Mouse (Mus musculus): ENCODE measurements around the gene Acot7. TPM values are rescaled to one million over a fixed set of nuclear protein-coding genes. Genes with fewer than 3 reads are reported as not detected.

The Acot7 gene
- polyA plus RNA-seq, 1 experiment from 2014 or later = 11.9 TPM

- H3K9me3 ChIP-seq (replicated peaks; ENCODE audit: control insufficient read depth, low read length) = no peaks in the 10 kb centered on the region
- H3K4me3 ChIP-seq (ENCODE audit: low read depth, low read length) = peak within 1 kb of the TSS; percentile 48
- peaks cover 37% of the 10 kb centered on the region for H3K27me3 ChIP-seq (ENCODE audit: control insufficient read depth, insufficient read depth, low read depth, low read length)
- peak within 1 kb of the TSS; percentile 64 for H3K4me2 ChIP-seq (ENCODE audit: low read depth, low read length)
- peak within 1 kb of the TSS; percentile 34; the same call in 1 of the 2 replicates for H3K9ac ChIP-seq (ENCODE audit: low read depth, low read length)
- H3K27ac ChIP-seq (ENCODE audit: low read length) = no peak within 1 kb of the TSS
- WGBS (ENCODE audit: insufficient replicate concordance) = 2% methylated on average over 41 of the region's 48 CpGs
- H3K4me1 ChIP-seq (ENCODE audit: control insufficient read depth, low read depth, low read length) = no peaks in the 10 kb centered on the region; the same call in 1 of the 2 replicates
- ATAC-seq (ENCODE audit: low read depth) = peak; percentile 50
- H3K36me3 ChIP-seq (ENCODE audit: control insufficient read depth, insufficient read depth) = no peaks in the 10 kb centered on the region
These were observed 95.8 kb downstream of the Acot7 start, which contains the start of gene Gpr153 for GRCm38 (mm10) chr4:152273621-152274236. TSS of gene Gpr153 (plus strand) at chr4:152274232.

DNA sequence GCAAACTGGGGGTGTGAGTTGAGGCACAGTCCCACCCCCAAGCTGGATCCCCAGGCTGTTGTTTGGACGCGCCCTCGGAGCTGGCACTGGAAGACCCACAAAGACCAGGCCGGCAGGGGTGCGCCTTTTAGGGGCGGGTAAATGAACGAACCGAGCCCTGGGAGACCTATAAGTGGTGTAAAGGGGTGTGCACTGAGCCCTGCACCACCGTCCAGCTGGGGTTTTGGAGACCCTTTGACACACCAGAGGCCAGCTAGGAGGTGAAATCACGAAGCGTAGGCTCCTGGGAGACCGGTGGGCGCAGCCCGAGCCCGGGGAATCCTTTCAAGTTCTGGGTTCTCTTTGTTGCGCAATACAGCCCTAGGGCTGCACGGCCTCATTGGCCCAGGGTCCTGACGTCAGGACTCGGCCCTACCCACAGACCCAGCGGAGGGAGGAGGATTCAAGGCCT lies 96.8 kb downstream of the Acot7 start:
- no peak for ATAC-seq (ENCODE audit: low read depth)
- no peak overlapping the region for H3K9ac ChIP-seq (ENCODE audit: low read depth, low read length)

GRCm38 (mm10) chr4:152276389-152277347 lies 98.7 kb downstream of the Acot7 start:
- H3K9ac ChIP-seq (ENCODE audit: low read depth, low read length) = no peak overlapping the region
- H3K27ac ChIP-seq (ENCODE audit: low read length) = no peak overlapping the region
- H3K4me2 ChIP-seq (ENCODE audit: low read depth, low read length) = no peak overlapping the region
- no peak for ATAC-seq (ENCODE audit: low read depth)
- no peaks in the 10 kb centered on the region; the same call in 1 of the 2 replicates for H3K4me1 ChIP-seq (ENCODE audit: control insufficient read depth, low read depth, low read length)
- no peaks in the 10 kb centered on the region for H3K9me3 ChIP-seq (replicated peaks; ENCODE audit: control insufficient read depth, low read length)
- no peaks in the 10 kb centered on the region for H3K36me3 ChIP-seq (ENCODE audit: control insufficient read depth, insufficient read depth)
- 49% methylated on average over 10 of the region's 10 CpGs for WGBS (ENCODE audit: insufficient replicate concordance)
- H3K27me3 ChIP-seq (ENCODE audit: control insufficient read depth, insufficient read depth, low read depth, low read length) = peaks cover 48% of the 10 kb centered on the region
- no peak overlapping the region for H3K4me3 ChIP-seq (ENCODE audit: low read depth, low read length)

More for the DNA sequence above, 96.8 kb downstream of the Acot7 start:
- no peaks in the 10 kb centered on the region for H3K9me3 ChIP-seq (replicated peaks; ENCODE audit: control insufficient read depth, low read length)
- H3K36me3 ChIP-seq (ENCODE audit: control insufficient read depth, insufficient read depth) = no peaks in the 10 kb centered on the region
- no peaks in the 10 kb centered on the region; the same call in 1 of the 2 replicates for H3K4me1 ChIP-seq (ENCODE audit: control insufficient read depth, low read depth, low read length)
- peaks cover 37% of the 10 kb centered on the region for H3K27me3 ChIP-seq (ENCODE audit: control insufficient read depth, insufficient read depth, low read depth, low read length)
- no peak overlapping the region for H3K27ac ChIP-seq (ENCODE audit: low read length)
- peak overlapping the region; percentile 64 for H3K4me2 ChIP-seq (ENCODE audit: low read depth, low read length)
- WGBS (ENCODE audit: insufficient replicate concordance) = 3% methylated on average over 20 of the region's 20 CpGs
- peak overlapping the region; percentile 48 for H3K4me3 ChIP-seq (ENCODE audit: low read depth, low read length)

DNA sequence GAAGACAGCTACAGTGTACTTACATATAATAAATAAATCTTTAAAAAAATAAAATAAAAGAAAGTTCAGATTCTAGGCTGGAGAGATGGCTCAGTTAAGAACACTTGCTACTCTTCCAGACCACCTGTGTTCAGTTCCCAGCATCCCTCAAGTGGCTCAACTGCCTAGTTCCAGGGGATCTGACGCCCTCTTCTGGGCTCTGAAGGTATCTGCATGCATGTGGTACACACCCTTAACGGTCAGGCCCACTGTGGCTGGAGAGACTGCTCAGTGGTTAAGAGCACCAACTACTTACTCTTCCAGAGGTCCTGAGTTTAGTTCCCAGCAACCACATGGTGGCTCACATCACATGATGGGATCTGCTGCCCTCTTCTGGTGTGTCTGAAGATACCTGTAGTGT lies 100.0 kb downstream of the Acot7 start:
- Histone ChIP-seq H3K4me2 (ENCODE audit: low read depth, low read length) (no peak overlapping the region), H3K4me1 (ENCODE audit: control insufficient read depth, low read depth, low read length) (peaks cover 3% of the 10 kb centered on the region), H3K27ac (ENCODE audit: low read length) (no peak overlapping the region), H3K9ac (ENCODE audit: low read depth, low read length) (no peak overlapping the region), H3K4me3 (ENCODE audit: low read depth, low read length) (no peak overlapping the region), H3K27me3 (ENCODE audit: control insufficient read depth, insufficient read depth, low read depth, low read length) (peaks cover 58% of the 10 kb centered on the region), H3K9me3 (replicated peaks; ENCODE audit: control insufficient read depth, low read length) (no peaks in the 10 kb centered on the region), H3K36me3 (ENCODE audit: control insufficient read depth, insufficient read depth) (no peaks in the 10 kb centered on the region)
- no peak for ATAC-seq (ENCODE audit: low read depth)
- WGBS (ENCODE audit: insufficient replicate concordance) = 52% methylated on average over 2 of the region's 2 CpGs

DNA sequence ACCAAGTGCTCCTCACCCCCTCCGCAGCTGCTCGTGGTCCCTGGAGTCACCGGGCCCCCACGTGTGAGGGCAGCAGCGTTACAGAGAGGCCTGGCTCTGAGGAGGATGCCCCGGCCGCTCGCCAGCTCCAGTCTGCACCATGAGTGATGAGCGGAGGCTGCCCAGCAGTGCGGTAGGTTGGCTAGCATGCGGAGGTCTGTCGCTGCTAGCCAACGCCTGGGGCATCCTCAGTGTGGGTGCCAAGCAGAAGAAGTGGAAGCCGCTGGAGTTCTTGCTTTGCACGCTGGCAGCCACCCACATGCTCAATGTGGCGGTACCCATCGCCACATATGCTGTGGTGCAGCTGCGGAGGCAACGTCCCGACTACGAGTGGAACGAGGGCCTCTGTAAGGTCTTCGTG lies 101.1 kb downstream of the Acot7 start:
- Histone ChIP-seq H3K36me3 (ENCODE audit: control insufficient read depth, insufficient read depth) (no peaks in the 10 kb centered on the region), H3K4me1 (ENCODE audit: control insufficient read depth, low read depth, low read length) (peaks cover 5% of the 10 kb centered on the region), H3K27me3 (ENCODE audit: control insufficient read depth, insufficient read depth, low read depth, low read length) (peaks cover 58% of the 10 kb centered on the region), H3K9me3 (replicated peaks; ENCODE audit: control insufficient read depth, low read length) (no peaks in the 10 kb centered on the region), H3K4me2 (ENCODE audit: low read depth, low read length) (no peak overlapping the region), H3K4me3 (ENCODE audit: low read depth, low read length) (no peak overlapping the region), H3K9ac (ENCODE audit: low read depth, low read length) (no peak overlapping the region), H3K27ac (ENCODE audit: low read length) (no peak overlapping the region)
- WGBS (ENCODE audit: insufficient replicate concordance) = 74% methylated on average over 23 of the region's 23 CpGs
- no peak for ATAC-seq (ENCODE audit: low read depth)

DNA sequence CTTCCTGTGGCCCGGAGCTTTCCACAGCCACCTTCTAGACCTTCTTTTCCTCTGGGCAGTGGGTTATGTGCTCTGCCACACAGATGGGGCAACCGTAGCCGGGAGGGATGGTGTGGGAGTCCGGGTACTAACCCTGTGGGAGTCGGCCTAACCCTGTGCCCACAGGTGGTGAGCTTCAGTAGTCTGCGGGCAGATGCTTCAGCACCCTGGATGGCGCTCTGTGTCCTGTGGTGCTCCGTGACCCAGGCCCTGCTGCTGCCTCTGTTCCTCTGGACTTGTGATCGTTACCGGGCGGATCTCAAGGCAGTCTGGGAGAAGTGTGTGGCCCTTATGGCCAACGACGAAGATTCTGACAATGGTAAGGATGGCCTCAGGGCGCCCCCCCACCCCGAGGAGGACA lies 103.7 kb downstream of the Acot7 start:
- no peak overlapping the region for H3K9ac ChIP-seq (ENCODE audit: low read depth, low read length)
- H3K4me1 ChIP-seq (ENCODE audit: control insufficient read depth, low read depth, low read length) = peaks cover 11% of the 10 kb centered on the region
- WGBS (ENCODE audit: insufficient replicate concordance) = 39% methylated on average over 15 of the region's 15 CpGs
- ATAC-seq (ENCODE audit: low read depth) = no peak
- no peak overlapping the region for H3K4me3 ChIP-seq (ENCODE audit: low read depth, low read length)
- no peak overlapping the region for H3K27ac ChIP-seq (ENCODE audit: low read length)
- no peak overlapping the region for H3K4me2 ChIP-seq (ENCODE audit: low read depth, low read length)
- H3K9me3 ChIP-seq (replicated peaks; ENCODE audit: control insufficient read depth, low read length) = no peaks in the 10 kb centered on the region
- no peaks in the 10 kb centered on the region for H3K36me3 ChIP-seq (ENCODE audit: control insufficient read depth, insufficient read depth)
- peaks cover 61% of the 10 kb centered on the region for H3K27me3 ChIP-seq (ENCODE audit: control insufficient read depth, insufficient read depth, low read depth, low read length)

DNA sequence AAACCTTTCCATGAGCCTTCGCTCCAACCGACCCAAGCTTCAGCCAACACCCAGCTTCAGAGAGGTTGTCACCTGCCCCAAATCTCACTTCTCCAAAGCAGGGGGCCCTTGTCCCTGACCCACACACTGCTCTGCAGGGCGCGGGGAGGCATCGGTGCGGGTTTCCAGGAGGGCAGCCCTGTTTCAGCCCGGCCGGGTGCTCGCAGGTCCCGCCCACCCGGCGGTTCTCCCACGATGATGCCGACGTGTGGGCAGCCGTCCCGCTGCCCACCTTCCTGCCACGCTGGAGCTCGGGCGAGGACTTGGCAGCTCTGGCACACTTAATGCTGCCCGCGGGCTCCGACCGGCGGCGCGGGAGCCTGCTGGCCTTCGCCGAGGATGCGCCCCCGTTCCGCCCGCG lies 104.8 kb downstream of the Acot7 start:
- 20% methylated on average over 34 of the region's 34 CpGs for WGBS (ENCODE audit: insufficient replicate concordance)
- ATAC-seq (ENCODE audit: low read depth) = no peak
- H3K9ac ChIP-seq (ENCODE audit: low read depth, low read length) = no peak overlapping the region

DNA sequence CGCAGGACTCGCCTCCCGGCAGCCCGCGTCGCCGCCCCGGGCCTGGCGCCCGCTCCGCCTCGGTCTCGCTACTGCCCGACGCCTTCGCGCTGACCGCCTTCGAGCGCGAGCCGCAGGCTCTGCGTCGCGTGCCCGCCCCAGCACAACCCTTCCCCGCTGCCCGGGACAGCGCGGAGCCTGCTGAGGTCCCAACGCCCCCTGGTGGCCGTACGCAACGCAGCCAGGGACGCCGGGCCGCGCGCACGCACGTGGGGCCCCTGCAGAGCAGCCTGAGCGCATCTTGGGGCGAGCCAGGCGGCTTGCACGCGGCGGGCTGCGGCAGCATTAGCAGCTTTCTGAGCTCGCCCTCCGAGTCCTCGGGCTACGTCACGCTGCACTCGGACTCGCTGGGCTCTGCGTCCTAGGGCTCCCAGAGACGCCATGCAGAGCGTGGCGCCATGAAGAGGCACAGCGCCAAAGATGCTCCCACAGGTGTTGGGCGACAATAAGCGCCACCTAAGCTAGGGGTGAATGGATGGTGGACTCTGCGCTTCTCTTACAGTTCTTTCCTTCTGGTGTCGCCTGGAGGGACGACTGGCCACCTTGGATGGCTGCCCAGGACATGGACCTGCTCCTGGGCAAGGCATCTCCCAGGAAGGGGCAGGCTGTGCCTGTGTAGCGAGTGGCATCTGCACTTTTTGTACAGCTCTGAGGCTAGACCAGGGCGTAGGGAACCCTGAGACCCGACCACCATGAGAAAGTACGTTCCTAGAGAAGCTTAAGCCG lies 105.4 kb downstream of the Acot7 start:
- H3K4me3 ChIP-seq (ENCODE audit: low read depth, low read length) = peak overlapping the region; percentile 22; the same call in 1 of the 2 replicates
- peaks cover 11% of the 10 kb centered on the region for H3K4me1 ChIP-seq (ENCODE audit: control insufficient read depth, low read depth, low read length)
- H3K27me3 ChIP-seq (ENCODE audit: control insufficient read depth, insufficient read depth, low read depth, low read length) = peaks cover 76% of the 10 kb centered on the region
- no peaks in the 10 kb centered on the region for H3K36me3 ChIP-seq (ENCODE audit: control insufficient read depth, insufficient read depth)
- 4% methylated on average over 65 of the region's 70 CpGs for WGBS (ENCODE audit: insufficient replicate concordance)
- no peak overlapping the region for H3K9ac ChIP-seq (ENCODE audit: low read depth, low read length)
- H3K9me3 ChIP-seq (replicated peaks; ENCODE audit: control insufficient read depth, low read length) = no peaks in the 10 kb centered on the region
- peak overlapping the region; percentile 38 for H3K4me2 ChIP-seq (ENCODE audit: low read depth, low read length)
- peak; percentile 76 for ATAC-seq (ENCODE audit: low read depth)
- no peak overlapping the region for H3K27ac ChIP-seq (ENCODE audit: low read length)

More for the DNA sequence above, 104.8 kb downstream of the Acot7 start:
- H3K9me3 ChIP-seq (replicated peaks; ENCODE audit: control insufficient read depth, low read length) = no peaks in the 10 kb centered on the region
- peaks cover 11% of the 10 kb centered on the region for H3K4me1 ChIP-seq (ENCODE audit: control insufficient read depth, low read depth, low read length)
- no peaks in the 10 kb centered on the region for H3K36me3 ChIP-seq (ENCODE audit: control insufficient read depth, insufficient read depth)
- peaks cover 70% of the 10 kb centered on the region for H3K27me3 ChIP-seq (ENCODE audit: control insufficient read depth, insufficient read depth, low read depth, low read length)
- peak overlapping the region; percentile 22; the same call in 1 of the 2 replicates for H3K4me3 ChIP-seq (ENCODE audit: low read depth, low read length)
- no peak overlapping the region for H3K27ac ChIP-seq (ENCODE audit: low read length)
- peak overlapping the region; percentile 38 for H3K4me2 ChIP-seq (ENCODE audit: low read depth, low read length)
